Mouse (Mus musculus): Measurements from ENCODE around the gene Ttc4. TPM values are rescaled to one million over a fixed set of nuclear protein-coding genes. Genes with fewer than 3 reads are reported as not detected.

Ttc4 gene
- polyA plus RNA-seq, 1 experiment = 87.8 TPM

GRCm38 (mm10) chr4:106704416-106704815, 25.7 kb upstream of the Ttc4 start:
- H3K27me3 ChIP-seq (ENCODE audit: control insufficient read depth, insufficient read depth, low read length) = no peaks in the 10 kb centered on the region
- TF ChIP-seq CTCF (IDR thresholded peaks at IDR 0.05; ENCODE audit: borderline replicate concordance, control insufficient read depth, extremely low read depth, insufficient read depth, low read length, poor library complexity) (no peak), POLR2A (IDR thresholded peaks at IDR 0.05; ENCODE audit: control insufficient read depth, extremely low read depth, insufficient read depth, low read length, poor library complexity) (no peak)
- no peak overlapping the region for H3K27ac ChIP-seq (ENCODE audit: control insufficient read depth, insufficient read depth, low read length)
- H3K4me1 ChIP-seq (replicated peaks; ENCODE audit: control insufficient read depth, insufficient read depth, low read length) = no peaks in the 10 kb centered on the region
- H3K36me3 ChIP-seq (ENCODE audit: control insufficient read depth, insufficient read depth, low read length) = no peaks in the 10 kb centered on the region
- DNase-seq = no peak
- WGBS = 92% methylated on average over 11 of the region's 11 CpGs
- no peak overlapping the region for H3K4me3 ChIP-seq (ENCODE audit: control insufficient read depth, insufficient read depth, low read length)

GRCm38 (mm10) chr4:106703956-106704355, 25.2 kb upstream of the Ttc4 start:
- no peak overlapping the region for H3K4me3 ChIP-seq (ENCODE audit: control insufficient read depth, insufficient read depth, low read length)
- no peaks in the 10 kb centered on the region for H3K4me1 ChIP-seq (replicated peaks; ENCODE audit: control insufficient read depth, insufficient read depth, low read length)
- H3K27ac ChIP-seq (ENCODE audit: control insufficient read depth, insufficient read depth, low read length) = no peak overlapping the region
- H3K36me3 ChIP-seq (ENCODE audit: control insufficient read depth, insufficient read depth, low read length) = no peaks in the 10 kb centered on the region
- no peak for TF ChIP-seq CTCF (IDR thresholded peaks at IDR 0.05; ENCODE audit: borderline replicate concordance, control insufficient read depth, extremely low read depth, insufficient read depth, low read length, poor library complexity)
- TF ChIP-seq POLR2A (IDR thresholded peaks at IDR 0.05; ENCODE audit: control insufficient read depth, extremely low read depth, insufficient read depth, low read length, poor library complexity) = no peak
- H3K27me3 ChIP-seq (ENCODE audit: control insufficient read depth, insufficient read depth, low read length) = no peaks in the 10 kb centered on the region
- 86% methylated on average over 10 of the region's 10 CpGs for WGBS
- no peak for DNase-seq

- Histone ChIP-seq H3K4me1 (replicated peaks; ENCODE audit: control insufficient read depth, insufficient read depth, low read length) (no peaks in the 10 kb centered on the region), H3K36me3 (ENCODE audit: control insufficient read depth, insufficient read depth, low read length) (no peaks in the 10 kb centered on the region), H3K4me3 (ENCODE audit: control insufficient read depth, insufficient read depth, low read length) (no peak overlapping the region), H3K27ac (ENCODE audit: control insufficient read depth, insufficient read depth, low read length) (no peak overlapping the region), H3K27me3 (ENCODE audit: control insufficient read depth, insufficient read depth, low read length) (no peaks in the 10 kb centered on the region)
- TF ChIP-seq POLR2A (IDR thresholded peaks at IDR 0.05; ENCODE audit: control insufficient read depth, extremely low read depth, insufficient read depth, low read length, poor library complexity) (no peak), CTCF (IDR thresholded peaks at IDR 0.05; ENCODE audit: borderline replicate concordance, control insufficient read depth, extremely low read depth, insufficient read depth, low read length, poor library complexity) (no peak)
- 62% methylated on average over 4 of the region's 4 CpGs for WGBS
- no peak for DNase-seq
Measured at GRCm38 (mm10) chr4:106700798-106701197, 22.1 kb upstream of the Ttc4 start.

- WGBS = 20% methylated on average over 9 of the region's 9 CpGs
- peak; percentile 20 for DNase-seq
- no peaks in the 10 kb centered on the region for H3K27me3 ChIP-seq (ENCODE audit: control insufficient read depth, insufficient read depth, low read length)
Measured at GRCm38 (mm10) chr4:106699989-106700388, 21.2 kb upstream of the Ttc4 start.

GRCm38 (mm10) chr4:106693841-106694430, 15.2 kb upstream of the Ttc4 start:
- Histone ChIP-seq H3K27me3 (ENCODE audit: control insufficient read depth, insufficient read depth, low read length) (no peaks in the 10 kb centered on the region), H3K36me3 (ENCODE audit: control insufficient read depth, insufficient read depth, low read length) (no peaks in the 10 kb centered on the region), H3K4me1 (replicated peaks; ENCODE audit: control insufficient read depth, insufficient read depth, low read length) (no peaks in the 10 kb centered on the region), H3K4me3 (ENCODE audit: control insufficient read depth, insufficient read depth, low read length) (no peak overlapping the region), H3K27ac (ENCODE audit: control insufficient read depth, insufficient read depth, low read length) (no peak overlapping the region)
- no peak for DNase-seq
- TF ChIP-seq CTCF (IDR thresholded peaks at IDR 0.05; ENCODE audit: borderline replicate concordance, control insufficient read depth, extremely low read depth, insufficient read depth, low read length, poor library complexity) (no peak), POLR2A (IDR thresholded peaks at IDR 0.05; ENCODE audit: control insufficient read depth, extremely low read depth, insufficient read depth, low read length, poor library complexity) (no peak)
- WGBS = 84% methylated on average over 15 of the region's 15 CpGs

More at GRCm38 (mm10) chr4:106699989-106700388, 21.2 kb upstream of the Ttc4 start:
- Histone ChIP-seq H3K27ac (ENCODE audit: control insufficient read depth, insufficient read depth, low read length) (no peak overlapping the region), H3K36me3 (ENCODE audit: control insufficient read depth, insufficient read depth, low read length) (no peaks in the 10 kb centered on the region), H3K4me1 (replicated peaks; ENCODE audit: control insufficient read depth, insufficient read depth, low read length) (no peaks in the 10 kb centered on the region), H3K4me3 (ENCODE audit: control insufficient read depth, insufficient read depth, low read length) (no peak overlapping the region)
- TF ChIP-seq CTCF (IDR thresholded peaks at IDR 0.05; ENCODE audit: borderline replicate concordance, control insufficient read depth, extremely low read depth, insufficient read depth, low read length, poor library complexity) = peak; percentile 71; the same call in 1 of the 2 replicates
- no peak for TF ChIP-seq POLR2A (IDR thresholded peaks at IDR 0.05; ENCODE audit: control insufficient read depth, extremely low read depth, insufficient read depth, low read length, poor library complexity)

- TF ChIP-seq POLR2A (IDR thresholded peaks at IDR 0.05; ENCODE audit: control insufficient read depth, extremely low read depth, insufficient read depth, low read length, poor library complexity) (no peak), CTCF (IDR thresholded peaks at IDR 0.05; ENCODE audit: borderline replicate concordance, control insufficient read depth, extremely low read depth, insufficient read depth, low read length, poor library complexity) (no peak)
- Histone ChIP-seq H3K4me3 (ENCODE audit: control insufficient read depth, insufficient read depth, low read length) (no peak overlapping the region), H3K27me3 (ENCODE audit: control insufficient read depth, insufficient read depth, low read length) (no peaks in the 10 kb centered on the region), H3K27ac (ENCODE audit: control insufficient read depth, insufficient read depth, low read length) (no peak overlapping the region), H3K36me3 (ENCODE audit: control insufficient read depth, insufficient read depth, low read length) (no peaks in the 10 kb centered on the region), H3K4me1 (replicated peaks; ENCODE audit: control insufficient read depth, insufficient read depth, low read length) (no peaks in the 10 kb centered on the region)
- DNase-seq = no peak
- 52% methylated on average over 3 of the region's 3 CpGs for WGBS
Measured at GRCm38 (mm10) chr4:106688636-106689296, 10.0 kb upstream of the Ttc4 start.

All from thymus, adult 2 months (tissue).